Mouse (Mus musculus): ENCODE results near the gene Plekha8. TPM values are rescaled to one million over a fixed set of nuclear protein-coding genes. Genes with fewer than 3 reads are reported as not detected.

Plekha8 gene
- total RNA-seq, 1 experiment = 19.1 TPM

DNA sequence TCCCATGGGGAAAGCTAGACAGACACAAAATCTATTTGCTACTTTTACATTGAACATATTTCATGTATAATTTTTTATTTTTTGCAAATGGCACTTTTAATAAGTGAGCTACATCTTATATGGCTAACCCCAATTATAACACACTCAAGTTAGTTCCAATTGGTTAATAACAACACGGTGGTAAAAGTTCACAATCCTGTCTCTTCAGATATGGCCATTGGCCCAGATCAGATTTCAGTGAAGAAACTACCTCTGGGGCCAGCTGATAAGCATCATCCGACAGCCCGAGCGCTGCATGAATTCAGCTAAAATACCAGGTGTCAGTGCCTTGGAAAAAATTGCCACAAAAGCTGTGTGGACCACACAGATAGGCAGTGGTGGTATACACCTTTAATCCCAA is 7.2 kb upstream of the Plekha8 start:
- TF ChIP-seq ZC3H11A (IDR thresholded peaks at IDR 0.05; ENCODE audit: borderline replicate concordance, low read depth, low read length) (no peak), CHD2 (IDR thresholded peaks at IDR 0.05; ENCODE audit: low read depth, low read length) (no peak), ZNF384 (IDR thresholded peaks at IDR 0.05; ENCODE audit: low read depth, low read length) (no peak), HCFC1 (IDR thresholded peaks at IDR 0.05; ENCODE audit: borderline replicate concordance, insufficient read depth, low read length) (no peak), MAFK (IDR thresholded peaks at IDR 0.05; ENCODE audit: insufficient read depth, low read depth, low read length) (no peak)
- in situ Hi-C loops (cut with MboI; ENCODE audit: low sequenced_read_pairs in 2 of 2, unreplicated experiment in 2 of 2) = no loop called here
- H3K4me3 ChIP-seq (ENCODE audit: insufficient read depth in 1 of 2, low read depth in 1 of 2, low read length in 2 of 2, poor library complexity in 1 of 2, severe bottlenecking in 1 of 2) = no peak overlapping the region
- no peak for DNase-seq (ENCODE audit: low read depth, low spot score)
- no peaks in the 10 kb centered on the region for H3K36me3 ChIP-seq (ENCODE audit: control insufficient read depth, insufficient read depth, low read length, poor library complexity, severe bottlenecking)
- no peak overlapping the region for H3K27ac ChIP-seq (ENCODE audit: insufficient read depth, low read depth, low read length, poor library complexity, severe bottlenecking)
- H3K4me1 ChIP-seq (ENCODE audit: control insufficient read depth in 2 of 2, insufficient read depth in 2 of 2, low read length in 2 of 2, poor library complexity in 1 of 2) = peaks cover 0 to 10% of the 10 kb centered on the region in 2 experiments; a peak in 2 of 4 replicates
- no peak overlapping the region for H3K9ac ChIP-seq (ENCODE audit: insufficient read depth, low read depth, low read length, poor library complexity, severe bottlenecking)
- no peaks in the 10 kb centered on the region for H3K9me3 ChIP-seq (ENCODE audit: control insufficient read depth, insufficient read depth, low read depth, low read length)

GRCm38 (mm10) chr6:54588212-54588611 is 6.7 kb upstream of the Plekha8 start:
- DNase-seq (ENCODE audit: low read depth, low spot score) = no peak
- in situ Hi-C loops (cut with MboI; ENCODE audit: low sequenced_read_pairs in 2 of 2, unreplicated experiment in 2 of 2) = no loop called here
- Histone ChIP-seq H3K4me3 (ENCODE audit: insufficient read depth in 1 of 2, low read depth in 1 of 2, low read length in 2 of 2, poor library complexity in 1 of 2, severe bottlenecking in 1 of 2) (no peak overlapping the region), H3K36me3 (ENCODE audit: control insufficient read depth, insufficient read depth, low read length, poor library complexity, severe bottlenecking) (no peaks in the 10 kb centered on the region), H3K27ac (ENCODE audit: insufficient read depth, low read depth, low read length, poor library complexity, severe bottlenecking) (no peak overlapping the region), H3K9ac (ENCODE audit: insufficient read depth, low read depth, low read length, poor library complexity, severe bottlenecking) (no peak overlapping the region), H3K9me3 (ENCODE audit: control insufficient read depth, insufficient read depth, low read depth, low read length) (no peaks in the 10 kb centered on the region), H3K4me1 (ENCODE audit: control insufficient read depth in 2 of 2, insufficient read depth in 2 of 2, low read length in 2 of 2, poor library complexity in 1 of 2) (peaks cover 0 to 10% of the 10 kb centered on the region in 2 experiments; a peak in 2 of 4 replicates)
- TF ChIP-seq HCFC1 (IDR thresholded peaks at IDR 0.05; ENCODE audit: borderline replicate concordance, insufficient read depth, low read length) (no peak), ZNF384 (IDR thresholded peaks at IDR 0.05; ENCODE audit: low read depth, low read length) (no peak), ZC3H11A (IDR thresholded peaks at IDR 0.05; ENCODE audit: borderline replicate concordance, low read depth, low read length) (no peak), MAFK (IDR thresholded peaks at IDR 0.05; ENCODE audit: insufficient read depth, low read depth, low read length) (no peak), CHD2 (IDR thresholded peaks at IDR 0.05; ENCODE audit: low read depth, low read length) (no peak)

GRCm38 (mm10) chr6:54590691-54591090 is 4.2 kb upstream of the Plekha8 start:
- Histone ChIP-seq H3K9me3 (ENCODE audit: control insufficient read depth, insufficient read depth, low read depth, low read length) (no peaks in the 10 kb centered on the region), H3K27ac (ENCODE audit: insufficient read depth, low read depth, low read length, poor library complexity, severe bottlenecking) (no peak overlapping the region), H3K4me3 (ENCODE audit: insufficient read depth in 1 of 2, low read depth in 1 of 2, low read length in 2 of 2, poor library complexity in 1 of 2, severe bottlenecking in 1 of 2) (no peak overlapping the region), H3K36me3 (ENCODE audit: control insufficient read depth, insufficient read depth, low read length, poor library complexity, severe bottlenecking) (no peaks in the 10 kb centered on the region), H3K9ac (ENCODE audit: insufficient read depth, low read depth, low read length, poor library complexity, severe bottlenecking) (no peak overlapping the region), H3K4me1 (ENCODE audit: control insufficient read depth in 2 of 2, insufficient read depth in 2 of 2, low read length in 2 of 2, poor library complexity in 1 of 2) (peaks cover 0 to 7% of the 10 kb centered on the region in 2 experiments; a peak in 2 of 4 replicates)
- in situ Hi-C loops (cut with MboI; ENCODE audit: low sequenced_read_pairs in 2 of 2, unreplicated experiment in 2 of 2) = no loop called here
- TF ChIP-seq MAFK (IDR thresholded peaks at IDR 0.05; ENCODE audit: insufficient read depth, low read depth, low read length) = no peak
- no peak for TF ChIP-seq ZC3H11A (IDR thresholded peaks at IDR 0.05; ENCODE audit: borderline replicate concordance, low read depth, low read length)
- TF ChIP-seq HCFC1 (IDR thresholded peaks at IDR 0.05; ENCODE audit: borderline replicate concordance, insufficient read depth, low read length) = no peak
- TF ChIP-seq CHD2 (IDR thresholded peaks at IDR 0.05; ENCODE audit: low read depth, low read length) = no peak
- no peak for TF ChIP-seq ZNF384 (IDR thresholded peaks at IDR 0.05; ENCODE audit: low read depth, low read length)
- DNase-seq (ENCODE audit: low read depth, low spot score) = no peak

- Histone ChIP-seq H3K9me3 (ENCODE audit: control insufficient read depth, insufficient read depth, low read depth, low read length) (no peaks in the 10 kb centered on the region), H3K4me3 (ENCODE audit: insufficient read depth in 1 of 2, low read depth in 1 of 2, low read length in 2 of 2, poor library complexity in 1 of 2, severe bottlenecking in 1 of 2) (no peak overlapping the region), H3K27ac (ENCODE audit: insufficient read depth, low read depth, low read length, poor library complexity, severe bottlenecking) (no peak overlapping the region), H3K36me3 (ENCODE audit: control insufficient read depth, insufficient read depth, low read length, poor library complexity, severe bottlenecking) (no peaks in the 10 kb centered on the region), H3K9ac (ENCODE audit: insufficient read depth, low read depth, low read length, poor library complexity, severe bottlenecking) (no peak overlapping the region), H3K4me1 (ENCODE audit: control insufficient read depth in 2 of 2, insufficient read depth in 2 of 2, low read length in 2 of 2, poor library complexity in 1 of 2) (peaks cover 0 to 7% of the 10 kb centered on the region in 2 experiments; a peak in 2 of 4 replicates)
- in situ Hi-C loops (cut with MboI; ENCODE audit: low sequenced_read_pairs in 2 of 2, unreplicated experiment in 2 of 2) = no loop called here
- no peak for DNase-seq (ENCODE audit: low read depth, low spot score)
- TF ChIP-seq MAFK (IDR thresholded peaks at IDR 0.05; ENCODE audit: insufficient read depth, low read depth, low read length) (no peak), ZC3H11A (IDR thresholded peaks at IDR 0.05; ENCODE audit: borderline replicate concordance, low read depth, low read length) (no peak), CHD2 (IDR thresholded peaks at IDR 0.05; ENCODE audit: low read depth, low read length) (no peak), HCFC1 (IDR thresholded peaks at IDR 0.05; ENCODE audit: borderline replicate concordance, insufficient read depth, low read length) (no peak), ZNF384 (IDR thresholded peaks at IDR 0.05; ENCODE audit: low read depth, low read length) (no peak)
Measured at GRCm38 (mm10) chr6:54591778-54592177, 3.1 kb upstream of the Plekha8 start.
